8 mouse cellular contexts compared by ENCODE assay signal in the genomic region with DNA sequence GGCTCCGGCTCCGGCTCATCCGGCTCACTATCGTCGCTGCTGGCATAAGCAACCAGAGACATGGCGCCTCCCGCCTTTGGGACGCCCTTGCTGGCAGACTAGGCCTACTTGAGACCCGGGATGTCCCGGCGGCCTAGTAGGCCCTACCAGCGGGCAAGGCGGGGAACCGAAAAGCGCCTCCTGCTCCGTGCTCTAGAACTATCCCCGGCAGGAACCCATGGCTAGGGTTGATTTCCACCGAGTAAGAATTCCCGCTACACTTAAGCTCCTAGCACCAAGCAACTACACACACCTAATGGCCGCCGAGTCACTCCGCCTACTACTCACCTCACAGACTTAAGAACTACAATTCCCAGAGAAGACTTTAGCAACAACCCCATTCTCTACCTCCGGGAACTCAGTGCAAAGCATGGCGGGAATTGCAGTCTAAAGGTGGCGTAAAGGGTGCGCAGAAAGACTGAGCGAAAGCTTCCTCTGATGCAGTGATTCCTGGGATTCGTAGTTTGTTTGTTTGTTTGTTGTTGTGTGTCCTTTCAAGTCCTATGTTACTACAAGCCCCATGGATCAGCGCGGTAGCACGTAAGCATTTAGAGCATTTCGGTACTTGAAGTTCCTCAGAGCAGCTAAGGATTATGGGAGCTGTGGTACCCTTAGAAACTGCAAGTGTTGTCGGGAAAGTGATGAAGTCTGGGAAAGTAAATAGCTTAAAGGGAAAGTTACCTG. TPM values are rescaled to one million over a fixed set of nuclear protein-coding genes. Genes with fewer than 3 reads are reported as not detected.
DNase-seq lines count a peak whose midpoint lies in the region; ATAC-seq and TF ChIP-seq lines count a peak whose summit lies in the region.

Prcc (minus strand) TSS at position 328 of the 723 bp plus-strand sequence.

- WGBS in forebrain, embryonic 12.5 days: under 1% methylated on average over 33 of the region's 33 CpGs
- WGBS in heart, postnatal 0 days: under 1% methylated on average over 33 of the region's 33 CpGs
- whole genome bisulfite sequencing in liver, embryonic 16.5 days (ENCODE audit: insufficient replicate concordance): under 1% methylated on average over 33 of the region's 33 CpGs
- WGBS in neural tube, embryonic 13.5 days: 1% methylated on average over 33 of the region's 33 CpGs

- H3K4me1 ChIP-seq in E14TG2a.4 (replicated peaks; ENCODE audit: low read depth, low read length): peaks cover 36% of the 10 kb centered on the region
- peaks cover 21% of the 10 kb centered on the region for H3K4me1 ChIP-seq in forebrain, embryonic 12.5 days
- H3K4me1 ChIP-seq in heart, postnatal 0 days (ENCODE audit: control insufficient read depth, insufficient read depth): peaks cover 18% of the 10 kb centered on the region
- peaks cover 25% of the 10 kb centered on the region for H3K4me1 ChIP-seq in liver, embryonic 16.5 days (ENCODE audit: control insufficient read depth, low read depth, low read length)
- peaks cover 22% of the 10 kb centered on the region for H3K4me1 ChIP-seq in neural tube, embryonic 13.5 days (replicated peaks)
- peaks cover 8% of the 10 kb centered on the region for H3K4me1 ChIP-seq in testis, adult 2 months (ENCODE audit: control insufficient read depth, insufficient read depth, low read length)

- H3K9me3 ChIP-seq in E14TG2a.4 (ENCODE audit: low read length): no peaks in the 10 kb centered on the region
- H3K9me3 ChIP-seq in forebrain, embryonic 12.5 days: no peaks in the 10 kb centered on the region
- 0 out of 2 replicates have a peak, but pooled peaks cover 2% of the 10 kb centered on the region for H3K9me3 ChIP-seq in heart, postnatal 0 days (replicated peaks; ENCODE audit: control insufficient read depth, low read length)
- H3K9me3 ChIP-seq in liver, embryonic 16.5 days (replicated peaks; ENCODE audit: control insufficient read depth, low read length): no peaks in the 10 kb centered on the region
- H3K9me3 ChIP-seq in neural tube, embryonic 13.5 days: no peaks in the 10 kb centered on the region

- DNase-seq in c-Kit-positive CD71-positive TER-119-positive erythroid progenitor cells, embryonic 14.5 days (ENCODE audit: low spot score): peak; percentile 96
- DNase-seq in heart, postnatal 0 days (ENCODE audit: low spot score): peak; percentile 100
- peak; percentile 88 to 93 for DNase-seq in kidney, postnatal 4 days

- peak within 1 kb of the TSS; percentile 97 for H3K4me3 ChIP-seq in E14TG2a.4 (replicated peaks; ENCODE audit: low read length)
- H3K4me3 ChIP-seq in forebrain, embryonic 12.5 days (replicated peaks): peak within 1 kb of the TSS; percentile 99
- peak within 1 kb of the TSS; percentile 90 for H3K4me3 ChIP-seq in heart, postnatal 0 days (ENCODE audit: low read depth, low read length)
- H3K4me3 ChIP-seq in liver, embryonic 16.5 days (ENCODE audit: low read depth, low read length): peak within 1 kb of the TSS; percentile 99
- H3K4me3 ChIP-seq in neural tube, embryonic 13.5 days: peak within 1 kb of the TSS; percentile 99
- H3K4me3 ChIP-seq in testis, adult 2 months (ENCODE audit: control insufficient read depth, low read depth, low read length): peak within 1 kb of the TSS; percentile 94

- peak within 1 kb of the TSS; percentile 83 for H3K27ac ChIP-seq in forebrain, embryonic 12.5 days
- peak within 1 kb of the TSS; percentile 91 for H3K27ac ChIP-seq in heart, postnatal 0 days (ENCODE audit: low read depth)
- H3K27ac ChIP-seq in liver, embryonic 16.5 days (ENCODE audit: low read length): peak within 1 kb of the TSS; percentile 91
- peak within 1 kb of the TSS; percentile 89 for H3K27ac ChIP-seq in neural tube, embryonic 13.5 days (replicated peaks)
- H3K27ac ChIP-seq in testis, adult 2 months (ENCODE audit: control insufficient read depth, insufficient read depth, low read depth, low read length): peak within 1 kb of the TSS; percentile 87

- peaks cover 34% of the 10 kb centered on the region for H3K36me3 ChIP-seq in E14TG2a.4 (ENCODE audit: insufficient read depth, low read length)
- peaks cover 16% of the 10 kb centered on the region for H3K36me3 ChIP-seq in forebrain, embryonic 12.5 days (replicated peaks)
- H3K36me3 ChIP-seq in heart, postnatal 0 days (replicated peaks; ENCODE audit: control insufficient read depth, insufficient read depth, low read length): peaks cover 10% of the 10 kb centered on the region
- peaks cover 3% of the 10 kb centered on the region for H3K36me3 ChIP-seq in liver, embryonic 16.5 days (ENCODE audit: control insufficient read depth, insufficient read depth)
- peaks cover 7% of the 10 kb centered on the region for H3K36me3 ChIP-seq in neural tube, embryonic 13.5 days
- no peaks in the 10 kb centered on the region for H3K36me3 ChIP-seq in testis, adult 2 months (ENCODE audit: control insufficient read depth, insufficient read depth, low read length)

- no peaks in the 10 kb centered on the region for H3K27me3 ChIP-seq in E14TG2a.4 (ENCODE audit: insufficient read depth, low read length)
- H3K27me3 ChIP-seq in forebrain, embryonic 12.5 days: no peaks in the 10 kb centered on the region
- no peaks in the 10 kb centered on the region for H3K27me3 ChIP-seq in heart, postnatal 0 days (ENCODE audit: control insufficient read depth, insufficient read depth, low read length)
- no peaks in the 10 kb centered on the region for H3K27me3 ChIP-seq in liver, embryonic 16.5 days (ENCODE audit: control insufficient read depth, insufficient read depth, low read depth, low read length)
- no peaks in the 10 kb centered on the region for H3K27me3 ChIP-seq in neural tube, embryonic 13.5 days
- no peaks in the 10 kb centered on the region for H3K27me3 ChIP-seq in testis, adult 2 months (ENCODE audit: control insufficient read depth, insufficient read depth, low read length)

- no peak for TF ChIP-seq CTCF in E14TG2a.4 (conservative IDR thresholded peaks at IDR 0.05; ENCODE audit: low read length)
- TF ChIP-seq CTCF in heart, postnatal 0 days (IDR thresholded peaks at IDR 0.05; ENCODE audit: low read depth): no peak
- TF ChIP-seq CTCF in testis, adult 2 months (IDR thresholded peaks at IDR 0.05; ENCODE audit: control insufficient read depth, insufficient read depth, insufficient replicate concordance, low read depth, low read length): no peak

- peak within 1 kb of the TSS; percentile 95 for H3K9ac ChIP-seq in forebrain, embryonic 12.5 days
- peak within 1 kb of the TSS; percentile 86 for H3K9ac ChIP-seq in heart, postnatal 0 days (replicated peaks; ENCODE audit: low read depth, low read length)
- peak within 1 kb of the TSS; percentile 94 for H3K9ac ChIP-seq in liver, embryonic 16.5 days (ENCODE audit: low read depth, low read length)
- peak within 1 kb of the TSS; percentile 97 for H3K9ac ChIP-seq in neural tube, embryonic 13.5 days

- peak within 1 kb of the TSS; percentile 93 for H3K4me2 ChIP-seq in forebrain, embryonic 12.5 days
- peak within 1 kb of the TSS; percentile 75 for H3K4me2 ChIP-seq in heart, postnatal 0 days (ENCODE audit: low read depth, low read length)
- peak within 1 kb of the TSS; percentile 80 for H3K4me2 ChIP-seq in liver, embryonic 16.5 days (ENCODE audit: low read depth, low read length)
- peak within 1 kb of the TSS; percentile 98 for H3K4me2 ChIP-seq in neural tube, embryonic 13.5 days

- ATAC-seq in forebrain, embryonic 12.5 days (ENCODE audit: low FRiP score): peak; percentile 98
- ATAC-seq in heart, postnatal 0 days (ENCODE audit: insufficient read depth, low read depth): peak; percentile 95
- ATAC-seq in liver, embryonic 16.5 days (ENCODE audit: low read depth): peak; percentile 95
- ATAC-seq in neural tube, embryonic 13.5 days (ENCODE audit: low read depth): peak; percentile 98

- no peak; the same call in 1 of the 2 replicates for TF ChIP-seq POLR2A in testis, adult 2 months (IDR thresholded peaks at IDR 0.05; ENCODE audit: control insufficient read depth, low read depth, low read length)

- TF ChIP-seq EP300 in heart, postnatal 0 days (IDR thresholded peaks at IDR 0.05; ENCODE audit: low read depth): peak; percentile 72

RNA-seq across cellular contexts. Expression of gene Prcc, which starts in this region (rescaled TPM):
- polyA plus RNA-seq in forebrain, embryonic 12.5 days (2016; fragmentation: Nextera tagmentation; extraction: Ambion mirVana): 15.8 and 15.9 TPM in 2 replicates
- 55.6 and 68.6 TPM in 2 replicates for total RNA-seq in heart, postnatal 0 days (2014; rRNA removed; ENCODE audit: low replicate concordance)
- 10.0 and 12.1 TPM in 2 replicates for polyA plus RNA-seq in heart, postnatal 0 days (2015; fragmentation: Nextera tagmentation; extraction: Ambion mirVana)
- 4.1 and 4.7 TPM in 2 replicates for polyA plus RNA-seq in liver, embryonic 16.5 days (2015; fragmentation: Nextera tagmentation; extraction: Ambion mirVana)
- polyA plus RNA-seq in neural tube, embryonic 13.5 days (2015; fragmentation: Nextera tagmentation; extraction: Ambion mirVana): 16.6 and 17.7 TPM in 2 replicates
- 16.2 and 17.5 TPM in 2 replicates for polyA plus RNA-seq in testis, adult 2 months (2012; rRNA removed)

Comparison
In these comparisons a context has a peak if more than half of its experiments do, and no peak if none do; other contexts are left out.
1. Peak in every context shown above with its lines: DNase-seq, ATAC-seq, H3K4me3 ChIP-seq and H3K27ac ChIP-seq.